In the genomic region with DNA sequence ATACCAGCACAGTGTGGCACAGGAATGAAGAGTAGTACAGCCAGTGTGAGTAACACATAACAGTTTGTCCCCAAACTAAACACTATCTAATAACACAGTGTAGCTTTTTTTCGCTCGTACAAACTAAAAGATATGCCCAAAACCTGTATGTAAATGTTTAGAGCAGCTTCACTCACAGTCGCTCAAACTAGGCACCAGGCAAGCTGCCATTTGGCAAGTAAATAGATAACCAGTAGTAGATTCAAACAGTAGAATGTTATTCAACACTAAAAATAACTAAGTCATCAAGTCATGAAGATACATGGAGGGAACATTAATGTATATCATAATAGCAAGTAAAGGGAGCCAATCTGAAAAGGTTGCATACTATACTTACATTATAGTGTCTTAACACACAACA, we compare ENCODE assay signal across 22 mouse cellular contexts.
A peak's percentile ranks its signal among the peaks of the same experiment; 100 is the strongest.
DNase-seq lines count a peak whose midpoint lies in the region; ATAC-seq and TF ChIP-seq lines count a peak whose summit lies in the region.
"Had no signal": no experiment of that assay in that cellular context is flagged by ENCODE, and none has a peak within 500 bp of the region (broad histone marks: within the 10 kb centered on the region; RNA-seq: fewer than 3 reads in every experiment).

No protein-coding gene starts in this region.

- no peak overlapping the region for H3K4me2 ChIP-seq in kidney, embryonic 14.5 days (replicated peaks; ENCODE audit: low read depth, low read length)
- H3K4me2 ChIP-seq in kidney, embryonic 15.5 days, result no peak overlapping the region
- H3K4me2 ChIP-seq: embryonic facial prominence, embryonic 13.5 days; embryonic facial prominence, embryonic 15.5 days; forebrain, embryonic 12.5 days had no signal

- no peak for TF ChIP-seq CTCF in kidney, adult 2 months (conservative IDR thresholded peaks at IDR 0.05; ENCODE audit: insufficient read depth, insufficient read length, low read depth, low read length)

- peak; percentile 75 for DNase-seq in kidney, adult 2 months
- peak; percentile 62 for DNase-seq in kidney, adult 9 months
- DNase-seq in kidney, postnatal 36 days, result peak; percentile 50 to 66
- no peak for DNase-seq in kidney, postnatal 4 days
- DNase-seq: adrenal gland, adult 2 months; adrenal gland, postnatal 10 days; adrenal gland, postnatal 25 days; cerebellum, adult 11 months; cerebellum, adult 18-20 months; cerebellum, adult 8-10 months; cerebellum, adult 9-11 months; cerebellum, postnatal 14 days; cerebellum, postnatal 36 days; embryo, embryonic 11 days had no signal

- H3K36me3 ChIP-seq in kidney, adult 2 months (ENCODE audit: control insufficient read depth, insufficient read depth, low read length), result no peaks in the 10 kb centered on the region
- H3K36me3 ChIP-seq in kidney, embryonic 14.5 days (ENCODE audit: control insufficient read depth, insufficient read depth, low read length), result no peaks in the 10 kb centered on the region
- H3K36me3 ChIP-seq in kidney, embryonic 15.5 days, result no peaks in the 10 kb centered on the region
- H3K36me3 ChIP-seq: embryonic facial prominence, embryonic 13.5 days; embryonic facial prominence, embryonic 15.5 days; forebrain, embryonic 12.5 days had no signal

- no peak for ATAC-seq in kidney, embryonic 14.5 days (ENCODE audit: low FRiP score, low TSS enrichment)
- no peak for ATAC-seq in kidney, embryonic 15.5 days (replicated peaks; ENCODE audit: low FRiP score)
- ATAC-seq: forebrain, embryonic 14.5 days had no signal

- TF ChIP-seq POLR2A in kidney, adult 2 months (IDR thresholded peaks at IDR 0.05; ENCODE audit: low read depth, low read length), result no peak

- WGBS in kidney, adult 2 months, result 44% methylated on average over 3 of the region's 3 CpGs
- WGBS in kidney, embryonic 14.5 days, result over 99% methylated on average over 3 of the region's 3 CpGs
- WGBS in kidney, embryonic 15.5 days, result 89% methylated on average over 3 of the region's 3 CpGs

- H3K27me3 ChIP-seq in kidney, adult 2 months (replicated peaks; ENCODE audit: control insufficient read depth, insufficient read depth, low read length), result no peaks in the 10 kb centered on the region
- no peaks in the 10 kb centered on the region for H3K27me3 ChIP-seq in kidney, embryonic 14.5 days (ENCODE audit: control insufficient read depth, insufficient read depth, low read length)
- no peaks in the 10 kb centered on the region for H3K27me3 ChIP-seq in kidney, embryonic 15.5 days
- H3K27me3 ChIP-seq: embryonic facial prominence, embryonic 13.5 days; embryonic facial prominence, embryonic 15.5 days; forebrain, embryonic 12.5 days had no signal

- H3K4me1 ChIP-seq in kidney, adult 2 months (ENCODE audit: control insufficient read depth, insufficient read depth, low read length), result peaks cover 2% of the 10 kb centered on the region; the same call in 1 of the 2 replicates
- no peaks in the 10 kb centered on the region for H3K4me1 ChIP-seq in kidney, embryonic 14.5 days (ENCODE audit: control insufficient read depth, insufficient read depth, low read length)
- H3K4me1 ChIP-seq in kidney, embryonic 15.5 days, result peaks cover 6% of the 10 kb centered on the region
- H3K4me1 ChIP-seq: embryonic facial prominence, embryonic 15.5 days had no signal

- H3K9me3 ChIP-seq in kidney, embryonic 14.5 days (ENCODE audit: control insufficient read depth, low read length), result no peaks in the 10 kb centered on the region
- no peaks in the 10 kb centered on the region for H3K9me3 ChIP-seq in kidney, embryonic 15.5 days (replicated peaks)
- H3K9me3 ChIP-seq: embryonic facial prominence, embryonic 13.5 days; embryonic facial prominence, embryonic 15.5 days; forebrain, embryonic 10.5 days; forebrain, embryonic 12.5 days had no signal

- no peak overlapping the region for H3K9ac ChIP-seq in kidney, embryonic 14.5 days (ENCODE audit: low read depth, low read length)
- no peak overlapping the region for H3K9ac ChIP-seq in kidney, embryonic 15.5 days
- H3K9ac ChIP-seq: embryonic facial prominence, embryonic 13.5 days; embryonic facial prominence, embryonic 15.5 days; forebrain, embryonic 12.5 days had no signal

- H3K27ac ChIP-seq in kidney, adult 2 months (ENCODE audit: insufficient read depth, low read depth, low read length), result no peak overlapping the region
- no peak overlapping the region for H3K27ac ChIP-seq in kidney, embryonic 14.5 days (ENCODE audit: low read depth, low read length)
- H3K27ac ChIP-seq in kidney, embryonic 15.5 days, result no peak overlapping the region
- H3K27ac ChIP-seq: embryonic facial prominence, embryonic 13.5 days; embryonic facial prominence, embryonic 15.5 days; forebrain, embryonic 12.5 days had no signal

- no peak overlapping the region for H3K4me3 ChIP-seq in kidney, adult 2 months (ENCODE audit: insufficient read depth, low read depth, low read length)
- H3K4me3 ChIP-seq in kidney, embryonic 14.5 days (ENCODE audit: low read length), result no peak overlapping the region
- no peak overlapping the region for H3K4me3 ChIP-seq in kidney, embryonic 15.5 days (replicated peaks)
- H3K4me3 ChIP-seq: embryonic facial prominence, embryonic 13.5 days; embryonic facial prominence, embryonic 15.5 days; erythroblast, embryonic 14.5 days; forebrain, embryonic 10.5 days; forebrain, embryonic 12.5 days had no signal

Comparison
In these comparisons a context has a peak if more than half of its experiments do, and no peak if none do; other contexts are left out.
1. DNase-seq: peak in kidney, adult 2 months (single experiment), kidney, adult 9 months (single experiment) and kidney, postnatal 36 days (2 of 2); none in kidney, postnatal 4 days (0 of 2).